Mouse (Mus musculus) kidney, embryonic 16.5 days (tissue): ENCODE data around the gene Rufy3. TPM values are rescaled to one million over a fixed set of nuclear protein-coding genes. Genes with fewer than 3 reads are reported as not detected.

Experiments used
- ATAC-seq: fragments of 200-750 bp; cut with Nextera tagmentation; 2 replicates; pipeline ENCODE4 v1.8.0; 2017; ENCODE audit warnings: moderate TSS enrichment; ENCODE audit not compliant: low FRiP score, low TSS enrichment
- H3K27ac ChIP-seq: fragments of 300-500 bp; sonication (generic); 2 replicates; pipeline ENCODE4 v1.5.1; 2014; ENCODE audit warnings: low read length
- H3K27me3 ChIP-seq: fragments of 300-500 bp; sonication (generic); 2 replicates; pipeline ENCODE4 v1.6.1; 2014; ENCODE audit warnings: low read length, control low read depth, mixed read lengths; ENCODE audit not compliant: insufficient read depth
- H3K36me3 ChIP-seq: fragments of 300-500 bp; sonication (generic); 2 replicates; pipeline ENCODE4 v1.6.1; 2014; ENCODE audit warnings: low read length, control low read depth, mixed read lengths; ENCODE audit not compliant: insufficient read depth
- H3K4me1 ChIP-seq: fragments of 300-500 bp; sonication (generic); 2 replicates; pipeline ENCODE4 v1.6.1; 2014; ENCODE audit warnings: low read length, control low read depth, mixed read lengths; ENCODE audit not compliant: insufficient read depth
- H3K4me2 ChIP-seq: fragments of 300-500 bp; sonication (generic); replicated peaks from 2 replicates; pipeline ENCODE4 v1.6.1; 2014; ENCODE audit warnings: low read depth, low read length
- H3K4me3 ChIP-seq: fragments of 300-500 bp; sonication (generic); 2 replicates; pipeline ENCODE4 v1.5.1; 2014; ENCODE audit warnings: mild to moderate bottlenecking, low read length
- H3K9ac ChIP-seq: fragments of 300-500 bp; sonication (generic); replicated peaks from 2 replicates; pipeline ENCODE4 v1.6.1; 2014; ENCODE audit warnings: low read length
- H3K9me3 ChIP-seq: fragments of 300-500 bp; sonication (generic); 2 replicates; pipeline ENCODE4 v1.6.1; 2016; ENCODE audit warnings: low read length, control low read depth
- whole genome bisulfite sequencing: fragments of 180-500 bp; shearing (Covaris S2); extraction: QIAGEN DNeasy Blood & Tissue Kit; methylation state at CpG from one replicate; pipeline ENCODE4 v1.1.7; 2014; 5-methylcytosine and 5-hydroxymethylcytosine counted together
- polyA plus RNA-seq: library from polyadenylated mRNA; unstranded; fragments of >200 nt; fragmentation: Nextera tagmentation; extraction: Ambion mirVana; gene quantifications from 2 replicates; pipeline ENCODE4 v1.2.1, GENCODE M21; 2015

Gene Rufy3
- polyA plus RNA-seq, 1 experiment from 2014 or later, result 15.3 TPM

DNA sequence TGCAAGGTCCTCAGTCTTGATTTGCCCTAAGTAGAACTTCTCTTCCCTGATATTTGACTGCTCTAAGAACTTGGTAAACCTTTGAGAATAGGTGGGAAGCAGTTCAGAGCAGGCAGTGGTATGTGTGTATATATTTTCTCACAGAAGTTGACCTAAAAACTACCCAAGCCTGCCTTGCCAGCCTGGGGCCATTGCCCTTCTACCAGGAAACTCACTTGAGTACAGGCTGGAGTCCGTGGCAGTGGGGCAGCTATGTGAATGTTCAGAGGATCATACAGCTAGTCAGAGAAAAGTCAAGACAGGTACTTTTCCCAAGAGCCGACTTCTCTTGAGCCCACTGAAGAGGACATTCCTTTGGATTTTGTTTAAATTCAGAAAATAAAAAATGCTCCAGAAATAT lies 80.1 kb downstream of the Rufy3 start:
- Histone ChIP-seq H3K36me3 (peaks cover 36% of the 10 kb centered on the region), H3K9me3 (no peaks in the 10 kb centered on the region), H3K4me3 (no peak overlapping the region), H3K4me2 (no peak overlapping the region), H3K9ac (no peak overlapping the region), H3K27me3 (no peaks in the 10 kb centered on the region), H3K27ac (peak overlapping the region; percentile 52; the same call in 1 of the 2 replicates), H3K4me1 (no peaks in the 10 kb centered on the region)
- 87% methylated on average over 2 of the region's 2 CpGs for WGBS
- peak; percentile 17; the same call in 1 of the 2 replicates for ATAC-seq

DNA sequence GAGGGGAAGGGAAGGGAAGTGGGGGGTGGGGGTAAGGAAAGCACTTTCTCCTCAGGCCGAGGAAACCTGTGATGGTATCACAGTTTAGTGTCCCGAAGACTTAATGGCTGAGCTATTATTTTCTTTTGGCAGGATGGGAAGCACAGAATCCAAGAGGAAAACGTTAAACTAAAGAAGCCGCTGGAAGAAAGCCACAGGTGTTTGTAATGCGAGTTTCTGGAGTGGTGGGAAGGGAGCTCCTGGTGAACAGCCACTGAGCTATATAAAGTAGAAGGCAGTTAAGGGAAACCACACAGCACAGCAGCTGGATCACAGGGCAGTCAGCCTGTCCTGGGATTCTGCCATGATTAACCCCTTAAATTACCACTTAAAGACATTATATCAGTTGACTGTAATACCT lies 80.6 kb downstream of the Rufy3 start:
- peak; percentile 54; the same call in 1 of the 2 replicates for ATAC-seq
- Histone ChIP-seq H3K9ac (no peak overlapping the region), H3K4me3 (no peak overlapping the region), H3K27ac (no peak overlapping the region), H3K4me1 (no peaks in the 10 kb centered on the region), H3K9me3 (no peaks in the 10 kb centered on the region), H3K27me3 (no peaks in the 10 kb centered on the region), H3K36me3 (peaks cover 40% of the 10 kb centered on the region), H3K4me2 (no peak overlapping the region)
- 53% methylated on average over 5 of the region's 5 CpGs for WGBS

DNA sequence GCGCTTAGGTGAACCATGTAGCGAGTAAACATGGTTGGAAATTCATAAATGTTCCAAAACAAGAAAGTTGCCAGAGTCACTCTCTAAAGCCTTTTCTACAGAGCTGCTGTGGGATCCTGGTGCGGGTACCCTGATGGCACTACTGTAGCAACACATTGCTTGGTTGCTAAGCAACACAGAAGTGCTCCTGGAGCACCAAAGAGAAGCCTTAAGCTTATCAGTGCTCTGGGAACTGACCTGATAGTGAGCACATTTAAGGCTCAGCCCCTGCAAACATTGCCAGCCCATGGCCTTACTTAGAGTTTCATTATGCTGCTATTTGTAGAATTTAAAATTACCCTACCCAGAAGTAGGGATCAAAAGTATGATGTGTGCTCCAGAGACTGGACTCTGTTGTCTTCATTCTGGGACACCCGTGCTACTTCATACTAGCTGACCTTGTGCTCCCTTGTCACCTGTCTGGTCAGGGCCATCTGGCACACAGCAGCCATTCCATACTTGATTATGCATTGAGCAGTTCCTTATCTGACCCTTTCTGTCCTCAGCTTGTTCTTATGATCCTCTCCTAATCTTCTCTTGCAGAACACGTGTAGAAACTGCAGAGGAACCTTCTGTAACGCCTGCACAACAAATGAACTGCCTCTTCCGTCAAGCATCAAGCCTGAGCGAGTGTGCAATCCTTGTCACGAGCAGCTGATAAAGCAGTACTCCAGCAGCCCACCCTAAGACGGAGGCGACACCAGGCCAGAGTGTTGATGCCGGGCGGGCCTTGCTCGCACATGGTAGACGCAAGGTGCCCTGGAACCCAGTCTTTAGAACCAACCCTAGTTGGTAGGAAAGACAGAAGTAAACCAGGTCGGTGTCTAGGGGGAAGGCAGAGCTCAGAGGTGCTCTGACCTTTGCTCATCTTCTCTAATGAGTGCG lies 84.7 kb downstream of the Rufy3 start:
- Histone ChIP-seq H3K4me2 (no peak overlapping the region), H3K9me3 (no peaks in the 10 kb centered on the region), H3K4me3 (no peak overlapping the region), H3K27ac (no peak overlapping the region), H3K9ac (no peak overlapping the region), H3K27me3 (no peaks in the 10 kb centered on the region), H3K36me3 (peaks cover 45% of the 10 kb centered on the region), H3K4me1 (no peaks in the 10 kb centered on the region)
- WGBS, result 92% methylated on average over 17 of the region's 17 CpGs
- peak; percentile 29; the same call in 1 of the 2 replicates for ATAC-seq

DNA sequence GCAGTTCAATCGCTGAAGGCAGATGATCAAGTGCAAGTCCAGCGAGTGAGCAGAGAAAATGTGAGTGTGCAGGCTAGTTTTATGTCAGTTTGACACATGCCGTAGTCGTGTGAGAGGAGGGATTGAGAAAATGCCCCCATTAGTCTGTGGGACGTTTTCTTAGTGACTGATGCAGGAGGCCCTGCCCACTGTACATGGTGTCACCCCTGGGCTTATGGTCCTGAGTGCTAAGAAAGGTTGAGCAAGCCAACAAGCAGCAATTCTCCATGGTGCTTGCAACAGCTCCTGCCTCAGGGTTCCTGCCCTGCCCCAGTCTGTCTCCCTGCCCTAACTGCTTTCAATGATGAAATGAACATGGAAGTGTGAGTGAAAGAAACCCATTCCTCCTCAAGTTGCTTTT lies 87.7 kb downstream of the Rufy3 start:
- Histone ChIP-seq H3K4me3 (no peak overlapping the region), H3K4me2 (no peak overlapping the region), H3K9me3 (no peaks in the 10 kb centered on the region), H3K9ac (no peak overlapping the region), H3K27me3 (no peaks in the 10 kb centered on the region), H3K4me1 (no peaks in the 10 kb centered on the region), H3K27ac (no peak overlapping the region), H3K36me3 (peaks cover 46% of the 10 kb centered on the region)
- ATAC-seq, result no peak
- WGBS, result 73% methylated on average over 5 of the region's 5 CpGs

DNA sequence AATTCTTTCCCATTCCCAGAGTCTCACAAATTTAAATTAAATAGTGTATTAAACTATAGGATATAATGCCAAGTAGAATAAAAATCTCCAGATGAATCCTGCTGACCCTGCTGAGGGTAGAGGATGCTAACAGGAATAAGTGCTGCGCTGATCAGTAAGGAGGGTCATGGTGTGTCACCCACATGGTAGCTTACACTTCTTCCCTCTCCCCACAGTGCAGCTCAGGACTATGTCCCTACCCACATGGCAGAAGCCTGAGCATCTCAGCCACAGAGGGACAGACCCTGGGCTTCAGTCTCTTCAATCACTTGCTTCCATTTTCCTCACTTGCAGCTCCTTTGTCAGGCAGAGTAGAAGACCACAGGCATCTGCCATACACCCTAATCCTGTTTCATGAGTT lies 93.0 kb downstream of the Rufy3 start:
- no peak overlapping the region for H3K9ac ChIP-seq
- H3K27ac ChIP-seq, result no peak overlapping the region
- H3K4me2 ChIP-seq, result no peak overlapping the region
- H3K9me3 ChIP-seq, result no peaks in the 10 kb centered on the region
- no peak for ATAC-seq
- no peaks in the 10 kb centered on the region for H3K4me1 ChIP-seq
- peaks cover 42% of the 10 kb centered on the region for H3K36me3 ChIP-seq
- 97% methylated on average over 1 of the region's 1 CpGs for WGBS
- H3K27me3 ChIP-seq, result no peaks in the 10 kb centered on the region
- no peak overlapping the region for H3K4me3 ChIP-seq

DNA sequence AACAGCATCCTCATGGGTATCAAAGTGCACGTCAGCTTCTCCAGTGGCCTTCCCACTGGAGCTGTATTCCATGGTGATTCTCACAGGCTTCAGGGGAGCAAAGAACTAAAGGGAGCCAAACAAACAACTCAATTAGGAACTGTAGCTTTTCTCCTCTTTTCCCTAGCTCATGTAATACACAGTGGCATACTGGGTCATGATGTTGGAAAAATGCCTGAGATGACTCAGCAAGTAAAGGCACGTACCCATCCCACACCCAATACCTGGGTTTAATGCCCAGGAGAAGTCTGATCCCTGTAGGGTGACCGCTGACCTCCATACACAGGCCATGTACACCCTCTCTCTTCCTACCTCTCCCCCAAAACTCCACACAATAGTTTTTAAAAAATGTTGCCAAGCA lies 98.3 kb downstream of the Rufy3 start:
- peaks cover 73% of the 10 kb centered on the region for H3K36me3 ChIP-seq
- no peaks in the 10 kb centered on the region for H3K9me3 ChIP-seq
- ATAC-seq, result no peak
- no peaks in the 10 kb centered on the region for H3K27me3 ChIP-seq
- WGBS, result 96% methylated on average over 3 of the region's 3 CpGs
- H3K9ac ChIP-seq, result no peak overlapping the region
- no peak overlapping the region for H3K4me3 ChIP-seq
- no peak overlapping the region for H3K27ac ChIP-seq
- H3K4me2 ChIP-seq, result no peak overlapping the region
- H3K4me1 ChIP-seq, result no peaks in the 10 kb centered on the region

DNA sequence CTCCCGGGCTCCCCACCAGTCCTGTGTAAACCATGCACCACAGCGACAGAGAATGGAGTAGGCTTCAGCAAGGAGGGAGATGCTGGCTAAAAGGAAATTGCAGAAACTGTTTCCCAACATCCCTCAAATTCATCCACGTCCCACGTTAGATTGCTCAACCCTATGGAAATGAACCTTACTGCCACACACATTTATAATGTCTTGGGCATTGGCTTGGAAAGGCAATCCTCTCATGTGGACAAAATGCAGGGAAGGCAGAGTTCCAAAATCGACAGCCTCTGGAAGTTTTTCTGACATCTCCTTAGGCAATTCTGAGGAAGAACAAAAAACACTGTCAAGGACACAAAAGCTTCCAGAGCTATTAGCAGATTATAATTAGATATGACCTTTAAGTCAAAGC lies 99.0 kb downstream of the Rufy3 start:
- no peak overlapping the region for H3K9ac ChIP-seq
- ATAC-seq, result no peak
- no peak overlapping the region for H3K27ac ChIP-seq
- no peaks in the 10 kb centered on the region for H3K9me3 ChIP-seq
- H3K4me2 ChIP-seq, result no peak overlapping the region
- H3K36me3 ChIP-seq, result peaks cover 74% of the 10 kb centered on the region
- WGBS, result 91% methylated on average over 5 of the region's 5 CpGs
- H3K27me3 ChIP-seq, result no peaks in the 10 kb centered on the region
- H3K4me3 ChIP-seq, result no peak overlapping the region
- no peaks in the 10 kb centered on the region for H3K4me1 ChIP-seq

DNA sequence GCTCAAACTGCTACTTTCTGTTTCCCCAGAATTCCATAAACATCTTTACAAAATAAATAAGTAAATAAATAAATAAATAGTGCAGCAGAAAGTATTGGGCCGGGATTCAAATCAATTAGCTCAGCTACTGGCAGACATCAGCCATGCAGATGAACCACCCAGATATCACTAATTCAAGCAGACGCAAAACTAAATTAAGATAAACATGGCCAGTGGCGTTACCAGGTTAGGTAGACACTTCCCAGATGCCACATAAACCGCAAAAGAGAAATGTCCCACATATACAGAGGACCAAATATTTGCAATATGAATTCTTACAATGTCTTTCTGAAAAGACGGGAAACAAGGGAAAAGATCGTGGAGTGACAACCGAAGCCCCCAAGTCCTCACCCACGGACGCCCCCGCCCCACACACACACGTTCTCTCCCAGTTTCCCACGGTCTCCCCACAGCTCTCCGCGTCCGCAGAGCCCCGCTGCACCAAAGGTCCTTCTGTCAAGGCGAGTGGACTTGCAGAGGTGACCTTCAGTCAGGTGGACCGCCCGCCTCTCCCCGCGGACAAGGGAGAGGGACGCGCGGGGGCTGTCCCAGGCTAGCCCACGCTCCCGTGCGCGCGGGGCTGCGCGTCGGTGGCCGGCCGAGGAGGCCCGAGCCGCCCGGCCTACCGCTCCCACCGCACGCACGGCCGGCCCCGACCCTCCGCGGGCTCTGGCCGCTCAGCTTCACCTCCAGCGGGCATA lies 110.0 kb downstream of the Rufy3 start:
- WGBS, result under 1% methylated on average over 46 of the region's 47 CpGs
- peak; percentile 52; the same call in 1 of the 2 replicates for ATAC-seq

DNA sequence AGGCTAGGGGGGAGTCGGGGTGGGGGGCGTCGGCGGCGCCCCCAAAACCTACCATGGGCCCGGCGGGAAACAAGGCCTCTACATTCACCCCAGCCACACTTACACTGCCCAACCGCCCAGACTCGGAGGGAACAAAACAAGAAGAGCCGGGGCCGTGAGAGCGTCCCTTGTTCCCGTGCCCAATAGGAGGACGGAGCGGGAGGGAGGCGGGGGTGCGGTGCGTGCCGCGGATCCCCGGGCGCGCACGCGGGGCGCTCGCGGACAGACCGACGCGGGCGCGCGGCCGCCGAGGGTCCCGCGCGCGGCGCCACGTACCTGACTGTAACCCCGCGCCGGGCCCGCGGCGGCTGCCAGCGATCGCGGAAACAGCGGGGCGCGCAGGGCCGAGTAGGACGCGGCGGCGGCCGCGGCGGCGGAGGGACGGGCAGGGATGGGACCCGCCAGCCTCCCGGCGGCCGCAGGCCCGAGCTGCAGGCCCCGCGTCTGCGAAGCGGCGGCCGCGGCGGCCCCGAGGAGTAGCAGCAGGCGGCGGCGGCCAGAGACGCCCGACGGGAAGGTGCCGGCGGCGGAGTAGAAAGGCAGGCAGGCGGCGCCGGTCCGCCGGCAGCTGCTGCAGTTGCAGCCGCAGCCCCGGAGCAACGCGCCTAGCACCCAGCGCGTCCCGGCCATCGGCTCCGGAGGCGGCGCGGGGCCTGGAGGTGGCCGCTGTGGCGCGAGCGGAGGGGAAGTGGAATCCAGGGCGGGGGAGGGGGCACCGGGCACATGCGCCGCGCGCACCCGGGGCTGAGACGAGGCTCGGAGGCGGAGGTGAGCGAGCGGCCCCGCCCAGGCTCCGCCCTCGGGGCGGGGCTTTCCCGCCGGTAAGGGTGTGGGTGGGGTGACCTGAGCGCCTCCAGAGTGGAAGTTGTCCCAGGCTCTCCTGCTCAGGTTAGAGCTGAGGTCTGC lies 110.9 kb downstream of the Rufy3 start, which contains the start of gene Grsf1:
TSS of gene Grsf1 (minus strand) at position 729 of the 945 bp plus-strand sequence.
- Histone ChIP-seq H3K27me3 (no peaks in the 10 kb centered on the region), H3K4me3 (peak within 1 kb of the TSS; percentile 88), H3K4me1 (peaks cover 13% of the 10 kb centered on the region), H3K9me3 (no peaks in the 10 kb centered on the region), H3K9ac (peak within 1 kb of the TSS; percentile 97), H3K36me3 (peaks cover 15% of the 10 kb centered on the region), H3K4me2 (peak within 1 kb of the TSS; percentile 63), H3K27ac (peak within 1 kb of the TSS; percentile 96)
- peak; percentile 96 for ATAC-seq
- WGBS, result under 1% methylated on average over 115 of the region's 127 CpGs

More for the DNA sequence above, 110.0 kb downstream of the Rufy3 start:
- peak overlapping the region; percentile 96 for H3K27ac ChIP-seq
- H3K9me3 ChIP-seq, result no peaks in the 10 kb centered on the region
- peak overlapping the region; percentile 88 for H3K4me3 ChIP-seq
- peaks cover 23% of the 10 kb centered on the region for H3K36me3 ChIP-seq
- peak overlapping the region; percentile 63 for H3K4me2 ChIP-seq
- H3K9ac ChIP-seq, result peak overlapping the region; percentile 97
- H3K27me3 ChIP-seq, result no peaks in the 10 kb centered on the region
- H3K4me1 ChIP-seq, result peaks cover 13% of the 10 kb centered on the region
